ENCODE assay signal across 13 mouse cellular contexts in the genomic region with DNA sequence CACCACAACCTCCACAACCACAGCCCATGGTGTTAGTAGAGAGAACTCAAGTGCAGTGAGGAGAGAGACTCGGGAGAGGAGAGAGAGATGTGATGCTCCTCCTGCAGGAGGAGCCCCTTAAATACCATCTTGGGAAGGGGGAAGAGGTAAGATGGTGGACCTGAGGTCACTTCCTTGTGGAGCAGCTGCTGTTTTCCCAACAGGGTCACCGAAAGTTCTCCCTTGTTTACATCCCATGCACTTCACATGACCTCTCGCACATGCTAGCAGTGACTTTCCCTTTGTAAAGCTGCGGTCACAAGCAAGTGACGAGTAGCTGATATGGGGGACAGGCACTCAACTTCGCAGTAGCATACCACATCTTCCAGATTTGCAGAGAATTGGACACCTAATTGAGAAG. TPM values are rescaled to one million over a fixed set of nuclear protein-coding genes. Genes with fewer than 3 reads are reported as not detected.
"Had no signal": no experiment of that assay in that cellular context is flagged by ENCODE, and none has a peak within 500 bp of the region (broad histone marks: within the 10 kb centered on the region; RNA-seq: fewer than 3 reads in every experiment).

A030003K21Rik (minus strand) TSS at position 94 of the 400 bp plus-strand sequence.

RNA-seq across cellular contexts. Expression of gene A030003K21Rik, which starts in this region (rescaled TPM):
- polyA plus RNA-seq: neural tube, embryonic 12.5 days; neural tube, embryonic 13.5 days; neural tube, embryonic 14.5 days; neural tube, embryonic 15.5 days; small intestine, adult 2 months; spleen, adult 2 months; stomach, embryonic 14.5 days; stomach, embryonic 15.5 days; stomach, embryonic 16.5 days; testis, adult 2 months; thymus, adult 2 months; thymus, postnatal 0 days; urinary bladder, adult 2 months had no signal
